Mouse (Mus musculus) heart, embryonic 10.5 days (tissue): Measurements from ENCODE around the gene Ralgps1. TPM values are rescaled to one million over a fixed set of nuclear protein-coding genes. Genes with fewer than 3 reads are reported as not detected.

Source experiments
- DNase-seq: peaks from one replicate; pipeline ENCODE4 v3.0.0-alpha.2; 2017; ENCODE audit warnings: low spot score
- H3K27ac ChIP-seq: fragments of 300-500 bp; sonication (generic); 2 replicates; pipeline ENCODE4 v1.5.1; 2016; ENCODE audit warnings: mild to moderate bottlenecking
- H3K27me3 ChIP-seq: fragments of 300-500 bp; sonication (generic); 2 replicates; pipeline ENCODE4 v1.6.1; 2016; ENCODE audit warnings: mild to moderate bottlenecking; ENCODE audit not compliant: poor library complexity, insufficient read depth, severe bottlenecking
- H3K36me3 ChIP-seq: fragments of 300-500 bp; sonication (generic); 2 replicates; pipeline ENCODE4 v1.6.1; 2016; ENCODE audit warnings: mild to moderate bottlenecking, moderate library complexity
- H3K4me1 ChIP-seq: fragments of 300-500 bp; sonication (generic); 2 replicates; pipeline ENCODE4 v1.6.1; 2016; ENCODE audit warnings: mild to moderate bottlenecking
- H3K4me3 ChIP-seq: fragments of 300-500 bp; sonication (generic); 2 replicates; pipeline ENCODE4 v1.5.1; 2016; ENCODE audit warnings: mild to moderate bottlenecking, moderate library complexity
- H3K9me3 ChIP-seq: fragments of 300-500 bp; sonication (generic); 2 replicates; pipeline ENCODE4 v1.6.1; 2016; ENCODE audit warnings: mild to moderate bottlenecking, moderate library complexity
- WGBS: fragments of 180-500 bp; shearing (Covaris S2); methylation state at CpG from one replicate; pipeline ENCODE4 v1.1.7; 2016; 5-methylcytosine and 5-hydroxymethylcytosine counted together
- polyA plus RNA-seq: library from polyadenylated mRNA; unstranded; fragments of >200 nt; fragmentation: Nextera tagmentation; extraction: Ambion mirVana; gene quantifications from 2 replicates; pipeline ENCODE4 v1.2.1, GENCODE M21; 2016

Gene Ralgps1
- polyA plus RNA-seq, 1 experiment from 2014 or later: 3.8 TPM

DNA sequence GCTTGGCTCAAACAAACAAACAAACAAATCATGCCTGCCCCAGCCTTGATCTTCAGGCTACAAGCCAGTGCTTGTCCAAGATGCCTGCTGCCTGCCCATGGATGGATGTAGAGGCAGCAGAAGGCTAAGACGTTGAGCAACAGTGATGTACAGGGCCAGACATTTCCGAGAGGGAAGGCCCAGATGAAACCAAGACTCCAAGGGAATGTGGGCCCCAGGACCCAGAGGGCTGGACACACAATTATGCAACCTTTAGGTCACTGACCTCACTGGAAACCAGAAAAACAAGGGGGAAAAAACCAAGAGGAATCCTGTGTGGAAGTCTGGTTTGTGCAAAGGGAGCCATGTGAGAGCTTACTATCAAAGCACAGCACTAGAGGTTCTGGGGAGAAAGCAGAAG lies 87.6 kb downstream of the Ralgps1 start:
- H3K27ac ChIP-seq: no peak overlapping the region
- WGBS: 80% methylated on average over 2 of the region's 2 CpGs
- H3K36me3 ChIP-seq: peaks cover 14% of the 10 kb centered on the region; the same call in 1 of the 2 replicates
- no peak for DNase-seq
- no peaks in the 10 kb centered on the region for H3K27me3 ChIP-seq
- no peak overlapping the region for H3K4me3 ChIP-seq
- H3K4me1 ChIP-seq: peaks cover 13% of the 10 kb centered on the region
- H3K9me3 ChIP-seq: no peaks in the 10 kb centered on the region

DNA sequence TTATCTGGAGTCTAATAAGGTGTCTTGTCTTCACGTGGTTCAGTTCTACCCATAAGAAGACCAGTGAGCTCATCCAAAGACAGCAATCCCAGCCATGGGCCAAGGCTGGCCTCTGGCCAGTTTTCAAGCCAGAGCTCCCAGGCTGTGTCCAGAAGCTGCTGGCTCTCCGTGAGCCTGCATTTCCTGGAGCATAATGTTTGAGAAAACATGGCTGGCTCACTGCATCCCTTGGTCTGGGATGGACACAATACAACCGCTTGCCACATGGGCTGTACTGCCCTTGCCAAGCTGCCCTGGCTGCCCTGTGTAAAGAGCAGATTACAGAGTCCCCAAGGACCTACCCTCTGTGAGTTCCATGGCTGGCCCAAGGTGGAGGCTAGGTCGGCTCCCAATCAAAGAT lies 88.4 kb downstream of the Ralgps1 start:
- Histone ChIP-seq H3K36me3 (peaks cover 9% of the 10 kb centered on the region; the same call in 1 of the 2 replicates), H3K27ac (no peak overlapping the region), H3K27me3 (no peaks in the 10 kb centered on the region), H3K4me3 (no peak overlapping the region), H3K4me1 (peaks cover 13% of the 10 kb centered on the region), H3K9me3 (no peaks in the 10 kb centered on the region)
- DNase-seq: no peak
- WGBS: 67% methylated on average over 4 of the region's 4 CpGs

DNA sequence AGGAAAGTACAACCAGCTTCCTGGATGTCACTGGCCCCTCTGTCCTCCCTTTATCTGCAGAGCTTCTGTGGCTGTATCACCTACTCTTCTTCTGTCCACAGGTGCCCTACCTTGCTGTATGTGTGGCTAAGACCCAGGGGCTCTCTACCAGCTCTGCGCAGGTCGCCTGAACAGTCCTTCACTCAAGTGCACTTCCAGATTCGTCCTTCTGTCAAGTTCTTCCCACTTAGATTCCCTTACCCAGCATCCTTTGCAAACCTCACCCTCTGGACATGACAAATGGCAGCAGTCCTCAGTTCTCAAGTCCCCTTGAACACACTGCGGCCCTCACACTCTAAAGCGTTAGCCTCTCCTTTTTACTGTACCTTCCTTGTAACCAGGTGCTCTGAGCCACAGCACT lies 89.5 kb downstream of the Ralgps1 start:
- no peaks in the 10 kb centered on the region for H3K27me3 ChIP-seq
- H3K9me3 ChIP-seq: no peaks in the 10 kb centered on the region
- H3K4me3 ChIP-seq: no peak overlapping the region
- H3K4me1 ChIP-seq: peaks cover 13% of the 10 kb centered on the region
- DNase-seq: no peak
- H3K27ac ChIP-seq: no peak overlapping the region
- peaks cover 4% of the 10 kb centered on the region; the same call in 1 of the 2 replicates for H3K36me3 ChIP-seq
- WGBS: 83% methylated on average over 5 of the region's 5 CpGs

DNA sequence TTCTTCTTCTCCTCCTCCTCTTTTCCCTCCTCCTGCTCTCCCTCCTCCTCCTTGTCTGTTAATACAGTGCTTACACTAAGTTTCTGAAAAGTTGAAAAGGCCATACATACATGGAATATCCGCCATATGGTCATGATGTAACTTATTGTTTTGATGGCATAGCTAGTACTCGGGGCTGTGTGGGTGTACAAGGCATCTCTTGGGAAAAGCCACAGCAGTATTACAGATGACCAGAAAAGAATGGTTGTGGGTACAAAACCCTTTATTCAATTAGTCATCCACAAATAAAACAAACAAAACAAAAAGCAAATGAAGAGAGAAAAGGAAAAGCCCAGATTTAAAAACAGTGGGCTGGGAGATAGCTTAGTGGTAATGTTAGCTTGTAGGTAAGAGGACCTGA lies 90.8 kb downstream of the Ralgps1 start:
- no peaks in the 10 kb centered on the region for H3K9me3 ChIP-seq
- DNase-seq: no peak
- no peak overlapping the region for H3K27ac ChIP-seq
- peaks cover 13% of the 10 kb centered on the region for H3K4me1 ChIP-seq
- H3K36me3 ChIP-seq: peaks cover 4% of the 10 kb centered on the region; the same call in 1 of the 2 replicates
- no peak overlapping the region for H3K4me3 ChIP-seq
- H3K27me3 ChIP-seq: no peaks in the 10 kb centered on the region
- WGBS: 86% methylated on average over 2 of the region's 2 CpGs

DNA sequence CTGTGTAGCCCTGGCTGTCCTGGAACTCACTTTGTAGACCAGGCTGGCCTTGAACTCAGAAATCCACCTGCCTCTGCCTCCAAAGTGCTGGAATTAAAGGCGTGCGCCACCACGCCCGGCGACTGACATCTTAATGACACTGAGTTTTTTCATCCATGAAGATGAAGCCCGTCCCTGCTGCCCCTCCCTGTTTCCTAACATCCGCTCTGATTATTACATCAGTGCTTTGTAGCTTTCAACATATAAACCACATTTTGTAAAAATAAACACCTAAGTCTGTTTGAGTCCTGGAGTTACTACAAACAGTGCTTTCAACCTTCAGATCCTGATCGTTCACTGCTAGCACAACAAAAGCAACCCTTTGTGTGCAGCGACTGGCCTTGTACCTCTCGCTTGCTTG lies 91.5 kb downstream of the Ralgps1 start:
- Histone ChIP-seq H3K9me3 (no peaks in the 10 kb centered on the region), H3K27ac (no peak overlapping the region), H3K27me3 (no peaks in the 10 kb centered on the region), H3K4me1 (peaks cover 15% of the 10 kb centered on the region), H3K4me3 (no peak overlapping the region), H3K36me3 (peaks cover 4% of the 10 kb centered on the region; the same call in 1 of the 2 replicates)
- no peak for DNase-seq
- WGBS: 94% methylated on average over 10 of the region's 10 CpGs

DNA sequence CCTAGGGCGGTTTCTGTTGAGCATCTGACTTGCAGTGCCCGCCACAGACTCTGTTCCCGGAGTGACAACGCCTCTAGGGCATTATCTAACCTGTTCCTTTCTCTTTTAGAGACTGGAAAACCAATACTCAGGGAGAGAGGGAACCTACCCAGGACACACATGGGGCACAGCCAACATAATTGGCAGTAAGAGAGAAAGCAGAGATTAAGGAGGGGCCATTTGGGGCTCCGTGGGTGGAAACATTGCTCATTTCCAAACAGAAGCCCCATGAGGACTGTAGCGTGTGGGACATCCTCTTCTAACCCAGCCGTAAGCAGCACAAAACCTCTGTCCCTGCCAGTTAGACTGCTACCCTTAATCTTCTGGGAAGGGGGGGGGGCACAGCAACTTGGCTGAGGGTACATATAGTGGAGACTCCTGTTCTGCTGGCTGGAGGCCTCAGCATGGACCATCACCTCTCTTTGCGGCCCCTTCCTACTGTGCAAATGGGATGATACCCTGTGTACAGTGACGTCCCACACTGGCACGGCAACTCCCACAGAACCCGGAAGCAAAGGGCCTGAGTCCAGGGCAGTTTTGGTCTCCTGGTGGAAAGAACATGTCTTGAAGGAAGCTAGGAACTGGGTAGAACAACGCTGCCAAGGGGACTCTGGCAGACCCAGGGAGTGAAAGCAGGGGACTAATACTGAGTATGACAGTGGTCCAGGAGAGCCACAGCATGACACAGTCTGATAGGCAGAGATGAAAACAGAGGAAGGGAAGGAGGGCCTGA lies 96.4 kb downstream of the Ralgps1 start:
- Histone ChIP-seq H3K9me3 (no peaks in the 10 kb centered on the region), H3K36me3 (no peaks in the 10 kb centered on the region), H3K4me3 (no peak overlapping the region), H3K4me1 (peaks cover 25% of the 10 kb centered on the region), H3K27me3 (no peaks in the 10 kb centered on the region), H3K27ac (peak overlapping the region; percentile 32)
- DNase-seq: no peak
- 86% methylated on average over 12 of the region's 12 CpGs for WGBS

DNA sequence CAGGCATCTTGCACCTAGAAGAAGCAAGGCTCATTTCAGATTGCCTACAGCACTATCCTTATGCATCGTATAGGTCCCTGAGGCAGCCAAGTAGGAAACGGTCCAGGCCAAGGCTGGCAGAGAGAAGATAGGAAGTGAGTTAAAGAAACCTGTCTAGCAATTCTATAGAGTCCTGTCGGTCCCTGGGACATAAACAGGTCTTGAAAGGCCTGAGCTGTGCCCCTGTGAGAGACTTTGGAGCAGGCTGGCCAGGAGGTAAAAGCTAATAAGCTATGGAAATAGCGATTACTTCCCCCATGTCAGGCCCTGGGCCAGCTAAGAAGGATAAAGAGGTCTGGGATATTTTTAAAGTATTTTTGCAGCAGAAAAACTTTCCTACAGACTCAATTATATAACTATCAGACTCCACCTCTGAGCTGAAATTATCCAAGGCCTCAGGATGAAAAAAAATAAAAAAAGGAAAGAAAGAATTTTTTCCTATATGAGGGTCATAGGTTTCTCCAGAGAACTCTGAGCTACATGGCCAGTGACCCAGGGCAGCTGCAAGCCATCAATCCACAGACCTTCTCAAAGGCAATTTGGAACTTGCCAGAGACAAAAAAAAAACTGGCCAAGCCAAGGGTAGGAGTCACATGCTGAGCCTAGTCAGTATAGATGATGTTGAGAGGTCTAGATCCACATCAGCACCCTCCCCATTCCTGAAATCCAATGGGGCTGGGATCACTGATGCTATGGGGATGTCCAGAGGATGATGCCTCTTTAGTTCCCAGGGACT lies 98.4 kb downstream of the Ralgps1 start:
- no peak overlapping the region for H3K27ac ChIP-seq
- DNase-seq: no peak
- H3K4me1 ChIP-seq: peaks cover 43% of the 10 kb centered on the region
- H3K27me3 ChIP-seq: no peaks in the 10 kb centered on the region
- 73% methylated on average over 4 of the region's 4 CpGs for WGBS
- H3K4me3 ChIP-seq: no peak overlapping the region
- no peaks in the 10 kb centered on the region for H3K9me3 ChIP-seq
- no peaks in the 10 kb centered on the region for H3K36me3 ChIP-seq

DNA sequence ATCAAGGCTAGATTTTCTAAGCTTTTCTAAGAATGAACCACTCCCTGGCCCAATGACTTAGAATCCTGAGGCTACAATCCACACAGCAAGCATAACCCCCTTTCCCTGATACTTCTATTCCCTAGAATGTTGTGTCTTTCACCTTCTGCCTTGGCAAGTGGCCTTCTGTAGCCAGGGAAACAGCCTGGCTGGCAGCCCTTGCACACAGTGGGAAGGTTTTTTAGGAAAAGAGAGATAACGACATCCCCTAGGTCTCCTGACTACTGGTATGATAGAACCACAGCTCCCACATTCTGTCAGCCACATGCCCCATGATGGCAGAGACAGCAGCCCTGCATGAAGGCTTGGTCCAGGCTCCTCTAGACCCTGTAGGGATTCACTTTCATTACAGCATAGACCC lies 99.8 kb downstream of the Ralgps1 start:
- Histone ChIP-seq H3K4me1 (peaks cover 55% of the 10 kb centered on the region), H3K9me3 (no peaks in the 10 kb centered on the region), H3K27ac (0 out of 2 replicates have a peak overlapping the region, but pooled peaks have one; percentile 24), H3K4me3 (no peak overlapping the region), H3K36me3 (no peaks in the 10 kb centered on the region), H3K27me3 (no peaks in the 10 kb centered on the region)
- DNase-seq: no peak
- 68% methylated on average over 1 of the region's 1 CpGs for WGBS

DNA sequence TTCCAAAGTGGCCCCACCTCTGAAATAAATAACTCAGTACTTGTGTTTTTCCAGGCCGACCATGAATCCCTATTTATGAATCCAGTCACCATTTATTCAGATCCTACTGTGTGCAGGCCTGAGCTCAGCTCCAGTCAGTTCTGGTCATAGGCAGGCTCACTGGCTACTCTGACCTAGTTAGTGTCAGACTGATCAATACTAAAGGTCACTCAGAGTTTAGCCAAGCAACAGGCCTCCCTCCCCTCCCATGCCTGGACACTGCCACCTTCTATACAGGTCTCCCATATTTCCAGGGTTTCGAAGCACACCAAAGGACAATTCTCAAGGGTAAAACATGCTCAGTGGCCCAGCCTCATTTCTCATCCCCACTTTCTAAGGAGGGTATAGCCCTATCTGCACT lies 100.7 kb downstream of the Ralgps1 start:
- WGBS: 84% methylated on average over 2 of the region's 2 CpGs
- Histone ChIP-seq H3K27me3 (no peaks in the 10 kb centered on the region), H3K4me3 (no peak overlapping the region), H3K36me3 (no peaks in the 10 kb centered on the region), H3K4me1 (peaks cover 63% of the 10 kb centered on the region), H3K27ac (no peak overlapping the region), H3K9me3 (no peaks in the 10 kb centered on the region)
- DNase-seq: no peak

DNA sequence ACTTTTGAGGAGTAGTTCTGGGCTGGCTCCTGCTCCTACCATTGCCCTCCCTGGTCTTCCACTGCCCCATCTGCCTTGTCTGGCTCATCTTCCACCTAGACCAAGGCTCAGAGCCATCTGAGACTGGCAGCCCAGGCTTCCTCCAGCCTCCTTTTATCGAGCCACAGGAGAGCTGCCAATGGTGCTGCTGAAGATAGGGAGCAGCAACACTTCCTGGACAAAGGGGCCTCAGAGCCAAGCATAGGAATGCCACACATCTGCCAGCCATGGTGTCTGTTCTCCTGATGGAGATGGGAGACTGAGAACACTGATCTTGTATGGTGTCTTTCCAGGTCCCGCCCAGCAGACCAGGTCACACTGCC lies 102.2 kb downstream of the Ralgps1 start:
- no peaks in the 10 kb centered on the region for H3K36me3 ChIP-seq
- H3K27ac ChIP-seq: peak overlapping the region; percentile 85
- 77% methylated on average over 2 of the region's 2 CpGs for WGBS

DNA sequence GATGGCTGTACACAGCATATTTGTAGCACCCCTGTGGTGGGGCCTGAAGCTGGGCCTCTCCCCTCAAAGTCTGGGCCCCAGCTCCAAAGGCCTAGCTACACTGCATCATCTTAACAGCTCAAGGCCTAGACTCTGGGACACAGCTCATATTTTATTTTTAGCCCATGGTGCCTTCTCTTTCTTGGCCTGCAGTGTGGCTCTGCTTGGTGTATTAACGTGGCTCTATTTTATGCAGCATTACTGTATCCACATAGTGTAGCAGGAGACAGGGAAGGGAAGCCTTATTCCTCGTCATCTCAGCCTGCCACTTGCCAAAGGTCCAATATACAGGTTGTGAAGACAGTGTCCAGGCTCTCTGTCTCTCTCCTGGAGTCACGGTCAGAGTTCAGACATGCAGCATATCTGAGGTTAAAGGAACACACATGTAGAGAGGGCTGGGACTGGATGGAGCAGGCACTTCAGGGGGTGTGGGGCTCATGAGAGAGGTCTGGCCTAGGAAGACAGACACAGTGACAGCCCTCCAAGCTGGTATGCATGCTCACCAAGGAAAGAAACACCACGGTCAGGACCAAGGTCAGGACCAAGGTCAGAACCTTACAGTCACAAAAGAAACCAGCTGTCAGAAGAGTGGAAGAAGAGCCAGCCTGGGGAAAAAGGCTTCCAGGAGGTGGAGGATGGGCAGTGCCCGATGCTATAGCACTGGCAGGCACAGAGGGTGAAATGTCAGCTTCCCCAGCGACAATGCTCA lies 102.7 kb downstream of the Ralgps1 start:
- H3K36me3 ChIP-seq: no peaks in the 10 kb centered on the region
- 58% methylated on average over 6 of the region's 6 CpGs for WGBS
- DNase-seq: no peak
- no peaks in the 10 kb centered on the region for H3K27me3 ChIP-seq
- no peaks in the 10 kb centered on the region for H3K9me3 ChIP-seq
- no peak overlapping the region for H3K4me3 ChIP-seq
- H3K27ac ChIP-seq: peak overlapping the region; percentile 85
- H3K4me1 ChIP-seq: peaks cover 67% of the 10 kb centered on the region

More for the DNA sequence above, 102.2 kb downstream of the Ralgps1 start:
- DNase-seq: no peak
- Histone ChIP-seq H3K4me3 (no peak overlapping the region), H3K27me3 (no peaks in the 10 kb centered on the region), H3K4me1 (peaks cover 62% of the 10 kb centered on the region), H3K9me3 (no peaks in the 10 kb centered on the region)

DNA sequence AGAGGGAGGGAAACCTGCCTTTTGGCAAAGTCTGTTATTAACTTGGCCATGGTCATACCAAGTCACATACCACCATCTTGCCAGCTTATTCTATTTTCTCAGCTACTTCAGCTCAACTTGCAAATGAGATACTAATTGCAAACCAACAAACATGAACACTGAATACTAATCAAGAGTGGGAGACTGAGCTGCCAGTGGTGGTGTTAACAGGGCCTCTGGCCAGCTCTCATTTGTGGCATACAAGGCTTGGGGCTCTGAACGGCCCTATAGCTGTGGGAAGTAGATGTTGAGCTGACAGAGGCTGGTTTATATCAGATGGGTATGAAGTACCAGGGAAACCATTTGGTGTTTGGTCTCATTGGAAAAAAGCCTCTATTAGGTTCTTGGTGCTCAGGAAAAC lies 104.2 kb downstream of the Ralgps1 start:
- WGBS: 64% methylated on average over 1 of the region's 1 CpGs
- H3K27ac ChIP-seq: peak overlapping the region; percentile 82; the same call in 1 of the 2 replicates
- no peaks in the 10 kb centered on the region for H3K9me3 ChIP-seq
- H3K4me1 ChIP-seq: peaks cover 60% of the 10 kb centered on the region
- no peaks in the 10 kb centered on the region for H3K27me3 ChIP-seq
- no peak for DNase-seq
- no peak overlapping the region for H3K4me3 ChIP-seq
- H3K36me3 ChIP-seq: no peaks in the 10 kb centered on the region

DNA sequence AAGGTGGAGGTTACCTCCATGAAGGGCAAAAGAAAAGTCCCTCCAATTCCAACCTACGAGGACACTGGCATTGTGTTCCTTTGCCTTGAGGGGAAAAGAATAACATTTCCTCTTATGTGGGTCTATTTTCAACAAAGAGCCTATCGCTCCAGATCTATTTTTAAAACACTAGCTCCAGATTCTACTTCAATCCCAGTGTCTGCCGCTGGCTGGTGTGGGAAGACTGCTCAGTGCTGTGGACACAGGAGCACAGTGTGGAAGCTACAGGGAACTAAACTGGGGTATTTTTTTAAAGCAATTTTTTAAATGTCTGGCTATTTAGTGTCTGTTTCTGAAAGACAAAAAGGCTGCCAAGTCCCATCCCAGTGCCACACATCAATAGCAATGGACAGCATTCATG lies 105.5 kb downstream of the Ralgps1 start:
- H3K27me3 ChIP-seq: no peaks in the 10 kb centered on the region
- 19% methylated on average over 3 of the region's 3 CpGs for WGBS
- peak overlapping the region; percentile 82 for H3K27ac ChIP-seq
- peaks cover 64% of the 10 kb centered on the region for H3K4me1 ChIP-seq
- no peak for DNase-seq
- no peaks in the 10 kb centered on the region for H3K9me3 ChIP-seq
- peaks cover 3% of the 10 kb centered on the region; the same call in 1 of the 2 replicates for H3K36me3 ChIP-seq
- 0 out of 2 replicates have a peak overlapping the region, but pooled peaks have one; percentile 4 for H3K4me3 ChIP-seq
